Mouse (Mus musculus): ENCODE results near the gene Kit. TPM values are rescaled to one million over a fixed set of nuclear protein-coding genes. Genes with fewer than 3 reads are reported as not detected.

Kit gene
- polyA plus RNA-seq (2012; rRNA removed): 9.6 and 10.2 TPM in 2 replicates

DNA sequence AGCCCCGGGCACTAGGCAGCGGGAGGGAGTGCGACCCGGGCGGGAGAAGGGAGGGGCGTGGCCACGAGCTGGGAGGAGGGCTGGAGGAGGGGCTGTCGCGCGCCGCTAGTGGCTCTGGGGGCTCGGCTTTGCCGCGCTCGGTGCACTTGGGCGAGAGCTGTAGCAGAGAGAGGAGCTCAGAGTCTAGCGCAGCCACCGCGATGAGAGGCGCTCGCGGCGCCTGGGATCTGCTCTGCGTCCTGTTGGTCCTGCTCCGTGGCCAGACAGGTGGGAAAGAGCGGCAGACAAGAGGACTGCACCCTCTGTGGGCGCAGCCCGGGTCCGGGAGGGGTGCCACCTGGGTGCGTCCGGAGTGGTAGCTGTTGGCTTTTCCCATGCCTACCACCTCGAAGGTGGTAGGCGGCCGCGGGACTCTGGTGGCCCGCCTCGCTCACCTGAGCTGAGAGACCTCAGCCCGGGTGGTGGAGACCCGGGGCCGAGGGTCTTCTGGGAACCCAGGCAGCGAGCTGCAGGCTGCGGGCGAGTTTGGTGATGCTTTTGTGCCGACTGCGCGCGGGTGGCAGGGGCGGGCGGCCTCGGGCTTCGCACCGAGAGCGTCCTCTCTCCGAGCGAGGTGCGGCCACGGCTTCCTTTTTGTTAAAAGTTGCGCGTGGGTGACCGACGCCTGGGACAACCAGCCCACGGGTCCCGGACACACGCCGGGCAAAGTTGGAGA lies at the start of gene Kit:
Kit (plus strand) TSS at position 65 of the 715 bp plus-strand sequence.
- peak; percentile 86 for DNase-seq
- WGBS: under 1% methylated on average over 65 of the region's 65 CpGs
- Histone ChIP-seq H3K27ac (ENCODE audit: control insufficient read depth, insufficient read depth, low read length) (no peak within 1 kb of the TSS), H3K4me3 (ENCODE audit: control insufficient read depth, insufficient read depth, low read length) (peak within 1 kb of the TSS; percentile 39), H3K27me3 (ENCODE audit: control insufficient read depth, insufficient read depth, low read length) (no peaks in the 10 kb centered on the region; the same call in 1 of the 2 replicates), H3K36me3 (ENCODE audit: control insufficient read depth, insufficient read depth, low read length) (no peaks in the 10 kb centered on the region), H3K4me1 (replicated peaks; ENCODE audit: control insufficient read depth, insufficient read depth, low read length) (peaks cover 17% of the 10 kb centered on the region; the same call in 1 of the 2 replicates)
- TF ChIP-seq CTCF (IDR thresholded peaks at IDR 0.05; ENCODE audit: borderline replicate concordance, control insufficient read depth, extremely low read depth, insufficient read depth, low read length, poor library complexity) (no peak), POLR2A (IDR thresholded peaks at IDR 0.05; ENCODE audit: control insufficient read depth, extremely low read depth, insufficient read depth, low read length, poor library complexity) (no peak)

DNA sequence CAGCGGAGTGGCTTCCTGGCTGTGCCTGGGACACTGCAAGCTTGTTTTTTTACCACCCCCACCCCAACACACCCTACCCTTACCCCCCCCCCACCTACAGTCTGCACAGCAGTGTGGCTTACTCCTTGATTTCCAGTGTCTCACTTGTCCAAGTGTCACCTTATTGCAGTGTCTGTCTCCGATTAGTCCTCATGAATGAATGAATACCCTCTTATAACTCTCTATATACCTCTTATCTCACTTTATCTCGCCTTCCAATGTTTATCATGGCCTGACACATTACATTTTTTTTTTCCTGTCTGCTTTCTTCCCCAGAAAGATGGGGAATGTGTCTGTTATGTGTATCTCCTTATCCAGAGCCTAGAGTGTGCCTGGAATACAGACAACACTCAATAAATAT lies 38.6 kb upstream of the Kit start:
- TF ChIP-seq POLR2A (IDR thresholded peaks at IDR 0.05; ENCODE audit: control insufficient read depth, extremely low read depth, insufficient read depth, low read length, poor library complexity) (no peak), CTCF (IDR thresholded peaks at IDR 0.05; ENCODE audit: borderline replicate concordance, control insufficient read depth, extremely low read depth, insufficient read depth, low read length, poor library complexity) (no peak)
- WGBS: 87% methylated on average over 3 of the region's 3 CpGs
- H3K36me3 ChIP-seq (ENCODE audit: control insufficient read depth, insufficient read depth, low read length): no peaks in the 10 kb centered on the region
- H3K27ac ChIP-seq (ENCODE audit: control insufficient read depth, insufficient read depth, low read length): no peak overlapping the region
- no peak overlapping the region for H3K4me3 ChIP-seq (ENCODE audit: control insufficient read depth, insufficient read depth, low read length)
- H3K27me3 ChIP-seq (ENCODE audit: control insufficient read depth, insufficient read depth, low read length): no peaks in the 10 kb centered on the region
- no peak for DNase-seq
- no peaks in the 10 kb centered on the region for H3K4me1 ChIP-seq (replicated peaks; ENCODE audit: control insufficient read depth, insufficient read depth, low read length)

DNA sequence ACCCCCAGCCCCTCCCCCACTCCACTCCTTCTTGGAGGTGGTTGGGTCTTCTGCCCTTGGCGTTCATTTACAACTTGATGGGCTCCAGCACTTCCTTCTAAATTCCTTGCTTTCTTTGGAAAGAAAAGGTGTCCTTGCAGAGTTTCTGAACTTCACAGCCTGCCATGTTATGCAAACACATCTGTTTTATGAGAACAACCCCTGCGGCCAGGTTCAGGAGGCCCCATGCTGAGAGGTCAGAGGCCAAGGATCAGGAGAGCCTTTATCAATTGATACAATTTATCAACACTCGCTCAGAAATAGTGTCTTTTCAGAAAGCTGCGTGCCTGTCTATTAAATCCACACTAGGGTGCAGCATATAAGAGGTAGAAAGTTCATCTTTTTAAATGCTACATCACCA lies 37.0 kb upstream of the Kit start:
- TF ChIP-seq POLR2A (IDR thresholded peaks at IDR 0.05; ENCODE audit: control insufficient read depth, extremely low read depth, insufficient read depth, low read length, poor library complexity): no peak
- no peak for TF ChIP-seq CTCF (IDR thresholded peaks at IDR 0.05; ENCODE audit: borderline replicate concordance, control insufficient read depth, extremely low read depth, insufficient read depth, low read length, poor library complexity)
- no peaks in the 10 kb centered on the region for H3K27me3 ChIP-seq (ENCODE audit: control insufficient read depth, insufficient read depth, low read length)
- H3K4me1 ChIP-seq (replicated peaks; ENCODE audit: control insufficient read depth, insufficient read depth, low read length): no peaks in the 10 kb centered on the region
- no peak overlapping the region for H3K27ac ChIP-seq (ENCODE audit: control insufficient read depth, insufficient read depth, low read length)
- H3K36me3 ChIP-seq (ENCODE audit: control insufficient read depth, insufficient read depth, low read length): no peaks in the 10 kb centered on the region
- WGBS: 92% methylated on average over 4 of the region's 4 CpGs
- DNase-seq: no peak
- no peak overlapping the region for H3K4me3 ChIP-seq (ENCODE audit: control insufficient read depth, insufficient read depth, low read length)

DNA sequence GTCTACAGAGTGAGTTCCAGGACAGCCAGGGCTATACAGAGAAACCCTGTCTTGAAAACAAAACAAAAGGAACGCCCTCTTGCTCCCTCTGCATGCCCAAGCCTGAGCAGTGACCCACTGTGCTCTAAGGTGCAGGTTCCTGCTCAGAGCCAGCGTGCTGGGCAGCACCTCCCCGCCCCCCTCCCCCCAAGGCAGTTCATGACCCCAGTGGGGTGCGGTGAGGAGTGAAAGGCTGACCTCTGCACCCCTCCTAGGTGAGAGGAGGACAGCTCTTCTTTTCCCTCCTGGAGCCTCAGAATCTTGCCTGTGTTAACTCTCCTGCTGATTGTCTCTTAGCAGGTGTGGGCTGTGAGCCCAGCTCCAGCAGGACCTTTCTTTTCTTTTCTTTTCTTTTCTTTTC lies 36.3 kb upstream of the Kit start:
- Histone ChIP-seq H3K4me3 (ENCODE audit: control insufficient read depth, insufficient read depth, low read length) (no peak overlapping the region), H3K27me3 (ENCODE audit: control insufficient read depth, insufficient read depth, low read length) (no peaks in the 10 kb centered on the region), H3K27ac (ENCODE audit: control insufficient read depth, insufficient read depth, low read length) (no peak overlapping the region), H3K4me1 (replicated peaks; ENCODE audit: control insufficient read depth, insufficient read depth, low read length) (no peaks in the 10 kb centered on the region), H3K36me3 (ENCODE audit: control insufficient read depth, insufficient read depth, low read length) (no peaks in the 10 kb centered on the region)
- DNase-seq: no peak
- 97% methylated on average over 4 of the region's 4 CpGs for WGBS
- TF ChIP-seq CTCF (IDR thresholded peaks at IDR 0.05; ENCODE audit: borderline replicate concordance, control insufficient read depth, extremely low read depth, insufficient read depth, low read length, poor library complexity) (no peak), POLR2A (IDR thresholded peaks at IDR 0.05; ENCODE audit: control insufficient read depth, extremely low read depth, insufficient read depth, low read length, poor library complexity) (no peak)

DNA sequence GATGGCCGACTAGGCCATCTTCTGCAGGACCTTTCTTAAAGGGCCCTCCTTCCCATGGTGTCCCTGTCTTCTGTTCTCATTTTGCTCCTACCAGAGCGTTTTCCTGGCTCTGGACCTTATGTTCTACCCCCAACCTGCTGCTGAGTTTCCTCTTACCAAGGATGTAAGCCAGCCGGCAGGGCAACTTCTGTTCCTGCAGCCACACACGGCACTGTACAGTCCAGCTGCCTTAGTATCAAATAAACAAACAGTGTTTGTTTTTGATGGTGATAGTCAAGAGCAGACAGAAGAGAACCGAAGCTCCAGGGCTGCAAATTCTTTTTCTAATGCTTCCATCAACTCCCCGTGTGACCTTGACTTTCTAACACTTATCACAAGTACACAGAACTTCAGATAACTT lies 35.6 kb upstream of the Kit start:
- WGBS: 73% methylated on average over 6 of the region's 6 CpGs
- Histone ChIP-seq H3K36me3 (ENCODE audit: control insufficient read depth, insufficient read depth, low read length) (no peaks in the 10 kb centered on the region), H3K27ac (ENCODE audit: control insufficient read depth, insufficient read depth, low read length) (no peak overlapping the region), H3K4me1 (replicated peaks; ENCODE audit: control insufficient read depth, insufficient read depth, low read length) (no peaks in the 10 kb centered on the region), H3K27me3 (ENCODE audit: control insufficient read depth, insufficient read depth, low read length) (no peaks in the 10 kb centered on the region), H3K4me3 (ENCODE audit: control insufficient read depth, insufficient read depth, low read length) (no peak overlapping the region)
- no peak for DNase-seq
- TF ChIP-seq CTCF (IDR thresholded peaks at IDR 0.05; ENCODE audit: borderline replicate concordance, control insufficient read depth, extremely low read depth, insufficient read depth, low read length, poor library complexity) (no peak), POLR2A (IDR thresholded peaks at IDR 0.05; ENCODE audit: control insufficient read depth, extremely low read depth, insufficient read depth, low read length, poor library complexity) (no peak)

DNA sequence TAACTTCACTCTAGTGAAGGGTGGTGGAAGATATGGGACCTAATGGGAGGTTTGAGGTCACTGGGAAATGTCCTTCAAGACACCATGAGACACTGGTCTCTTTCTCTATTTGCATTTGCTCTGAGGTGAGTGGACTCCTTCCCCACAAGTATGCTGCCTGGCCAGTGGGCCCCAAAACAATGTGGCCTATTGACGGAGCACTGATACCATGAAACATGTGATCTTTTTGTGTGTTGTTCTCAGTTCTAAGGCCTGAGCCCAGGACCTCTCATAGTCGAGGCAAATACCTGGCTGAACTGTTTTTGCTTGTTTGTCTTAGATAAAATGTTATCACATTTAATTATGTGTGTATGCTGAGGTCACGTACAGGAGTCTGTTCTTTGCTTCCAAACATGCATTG lies 31.0 kb upstream of the Kit start:
- H3K27ac ChIP-seq (ENCODE audit: control insufficient read depth, insufficient read depth, low read length): no peak overlapping the region
- no peak for TF ChIP-seq POLR2A (IDR thresholded peaks at IDR 0.05; ENCODE audit: control insufficient read depth, extremely low read depth, insufficient read depth, low read length, poor library complexity)
- no peak for TF ChIP-seq CTCF (IDR thresholded peaks at IDR 0.05; ENCODE audit: borderline replicate concordance, control insufficient read depth, extremely low read depth, insufficient read depth, low read length, poor library complexity)
- DNase-seq: no peak
- H3K27me3 ChIP-seq (ENCODE audit: control insufficient read depth, insufficient read depth, low read length): no peaks in the 10 kb centered on the region
- WGBS: 90% methylated on average over 3 of the region's 3 CpGs
- H3K4me3 ChIP-seq (ENCODE audit: control insufficient read depth, insufficient read depth, low read length): no peak overlapping the region
- H3K36me3 ChIP-seq (ENCODE audit: control insufficient read depth, insufficient read depth, low read length): no peaks in the 10 kb centered on the region
- no peaks in the 10 kb centered on the region for H3K4me1 ChIP-seq (replicated peaks; ENCODE audit: control insufficient read depth, insufficient read depth, low read length)

All from thymus, adult 2 months (tissue).